Mouse (Mus musculus): ENCODE data around the gene Rnf130.

GRCm38 (mm10) chr11:50028416-50028815, 3.3 kb downstream of the Rnf130 start:
- TF ChIP-seq CTCF (IDR thresholded peaks at IDR 0.05; ENCODE audit: borderline replicate concordance, extremely low read depth, insufficient read depth, insufficient read length) (no peak), POLR2A (IDR thresholded peaks at IDR 0.05; ENCODE audit: borderline replicate concordance, extremely low read depth, insufficient read depth, insufficient read length, poor library complexity, severe bottlenecking) (no peak)
